In the genomic region with DNA sequence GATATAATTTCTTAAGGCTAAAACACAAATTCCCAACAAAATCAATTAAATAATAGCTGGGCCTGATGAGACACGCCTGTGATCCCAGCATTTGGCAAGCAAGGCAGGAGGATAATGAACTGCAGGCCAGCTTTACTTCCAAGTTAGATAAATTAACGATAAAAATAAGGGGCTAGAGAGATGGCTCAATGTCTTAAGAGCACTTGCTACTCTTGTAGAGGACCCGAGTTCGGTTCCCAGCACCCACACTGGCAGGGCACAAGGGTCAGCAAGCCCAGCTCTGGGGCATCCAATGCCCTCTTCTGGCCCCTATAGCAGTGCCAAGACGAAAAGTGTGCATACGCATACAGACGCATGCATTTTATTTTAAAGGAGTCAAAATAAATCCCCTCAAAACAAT, we compare ENCODE assay signal across 8 mouse cellular contexts. TPM values are rescaled to one million over a fixed set of nuclear protein-coding genes. Genes with fewer than 3 reads are reported as not detected.
A peak's percentile ranks its signal among the peaks of the same experiment; 100 is the strongest.
DNase-seq lines count a peak whose midpoint lies in the region; ATAC-seq and TF ChIP-seq lines count a peak whose summit lies in the region.

No protein-coding gene starts in this region.

- H3K9ac ChIP-seq in forebrain, embryonic 15.5 days (replicated peaks), result peak overlapping the region; percentile 86
- peak overlapping the region; percentile 94 for H3K9ac ChIP-seq in liver, postnatal 0 days (replicated peaks)

- H3K4me1 ChIP-seq in brown adipose tissue, adult 24 weeks (ENCODE audit: control insufficient read depth, insufficient read depth, insufficient read length, low read length), result no peaks in the 10 kb centered on the region
- H3K4me1 ChIP-seq in forebrain, embryonic 15.5 days, result peaks cover 17% of the 10 kb centered on the region
- H3K4me1 ChIP-seq in liver, postnatal 0 days (ENCODE audit: insufficient read depth), result peaks cover 5% of the 10 kb centered on the region; the same call in 1 of the 2 replicates

- H3K4me2 ChIP-seq in forebrain, embryonic 15.5 days (replicated peaks), result peak overlapping the region; percentile 54
- peak overlapping the region; percentile 80 for H3K4me2 ChIP-seq in liver, postnatal 0 days (ENCODE audit: low read depth, low read length)

- no peaks in the 10 kb centered on the region for H3K27me3 ChIP-seq in forebrain, embryonic 15.5 days
- H3K27me3 ChIP-seq in liver, postnatal 0 days (ENCODE audit: insufficient read depth, low read length), result no peaks in the 10 kb centered on the region

- TF ChIP-seq EP300 in liver, postnatal 0 days (IDR thresholded peaks at IDR 0.05; ENCODE audit: low read depth), result no peak

- ATAC-seq in forebrain, embryonic 15.5 days (replicated peaks), result peak; percentile 47; the same call in 1 of the 2 replicates
- ATAC-seq in liver, postnatal 0 days, result no peak

- no peak for TF ChIP-seq CTCF in liver, postnatal 0 days (IDR thresholded peaks at IDR 0.05; ENCODE audit: low read depth)

- intact Hi-C loops in left cerebral cortex, postnatal 4 days (cut with DNase I), result loop anchor here (10.0 kb wide), 1 partner anchor 75 kb away; no protein-coding TSS in a partner anchor
- intact Hi-C loops in left cerebral cortex, postnatal 25 days (cut with DNase I), result loop anchor here (1.0 to 5.0 kb wide), 2 partner anchors 65 to 152 kb away; a partner anchor contains a TSS

- H3K9me3 ChIP-seq in forebrain, embryonic 15.5 days, result no peaks in the 10 kb centered on the region
- H3K9me3 ChIP-seq in liver, postnatal 0 days (ENCODE audit: low read length), result no peaks in the 10 kb centered on the region

- peaks cover 24% of the 10 kb centered on the region for H3K36me3 ChIP-seq in forebrain, embryonic 15.5 days
- peaks cover 7% of the 10 kb centered on the region; the same call in 1 of the 2 replicates for H3K36me3 ChIP-seq in liver, postnatal 0 days (replicated peaks; ENCODE audit: insufficient read depth, low read length)

- H3K4me3 ChIP-seq in brown adipose tissue, adult 24 weeks (ENCODE audit: insufficient read depth, low read depth, low read length), result peak overlapping the region; percentile 89
- H3K4me3 ChIP-seq in forebrain, embryonic 15.5 days, result peak overlapping the region; percentile 88
- H3K4me3 ChIP-seq in liver, postnatal 0 days (ENCODE audit: low read depth, low read length), result peak overlapping the region; percentile 93

- H3K27ac ChIP-seq in brown adipose tissue, adult 24 weeks (replicated peaks; ENCODE audit: low read depth, low read length), result no peak overlapping the region
- no peak overlapping the region for H3K27ac ChIP-seq in forebrain, embryonic 15.5 days (replicated peaks)
- peak overlapping the region; percentile 91 for H3K27ac ChIP-seq in liver, postnatal 0 days (ENCODE audit: low read depth)

- DNase-seq in left cerebral cortex, postnatal 4 days, result peak; percentile 35
- DNase-seq in left cerebral cortex, postnatal 25 days (ENCODE audit: low spot score in 2 of 2), result no peak
- DNase-seq in liver, postnatal 0 days, result no peak
- DNase-seq in right cerebral cortex, postnatal 36 days (ENCODE audit: low spot score in 2 of 2), result no peak
- DNase-seq in adrenal gland, postnatal 25 days, result no peak
- no peak for DNase-seq in thymus, adult 18-20 months

- WGBS in forebrain, embryonic 15.5 days, result 25% methylated on average over 7 of the region's 7 CpGs
- 34% methylated on average over 7 of the region's 7 CpGs for WGBS in liver, postnatal 0 days (ENCODE audit: insufficient replicate concordance)

RNA-seq across cellular contexts. Expression of a gene that starts 0.8 kb away (rescaled TPM):
- total RNA-seq in left cerebral cortex, postnatal 4 days (2021), result 10 to 100 TPM; 35.5 to 38.3 TPM
- 10 to 100 TPM; 25.2 to 30.1 TPM for total RNA-seq in left cerebral cortex, postnatal 25 days (2021)
- 21.0 and 29.1 TPM in 2 replicates for polyA plus RNA-seq in brown adipose tissue, adult 24 weeks (2012; ENCODE audit: insufficient read depth, insufficient read length, missing spikeins)
- 76.3 and 77.5 TPM in 2 replicates for polyA plus RNA-seq in forebrain, embryonic 15.5 days (2015; fragmentation: Nextera tagmentation; extraction: Ambion mirVana)
- polyA plus RNA-seq in liver, postnatal 0 days (2015; fragmentation: Nextera tagmentation; extraction: Ambion mirVana), result 16.8 and 19.4 TPM in 2 replicates
- 93.9 and 106 TPM in 2 replicates for total RNA-seq in adrenal gland, postnatal 25 days (2021)
